Mouse (Mus musculus) inflammation-experienced regulatory T-cells, adult 6 months (primary cell): ENCODE measurements around the gene Ccdc73. TPM values are rescaled to one million over a fixed set of nuclear protein-coding genes. Genes with fewer than 3 reads are reported as not detected.

Experiments
- ATAC-seq: one replicate; pipeline ENCODE4 v1.8.0; 2017
- polyA plus RNA-seq, 3 experiments: library from polyadenylated mRNA; unstranded; fragments of 100-300 nt; shearing (Covaris generic); gene quantifications; one replicate each; pipeline ENCODE4 v1.2.1; 2017

The Ccdc73 gene
- polyA plus RNA-seq, 3 experiments from 2014 or later = 2.8 to 7.2 (median 3.0) TPM

- no peak for ATAC-seq
Observed at GRCm38 (mm10) chr2:105028806-105029205, 161.2 kb downstream of the Ccdc73 start.

DNA sequence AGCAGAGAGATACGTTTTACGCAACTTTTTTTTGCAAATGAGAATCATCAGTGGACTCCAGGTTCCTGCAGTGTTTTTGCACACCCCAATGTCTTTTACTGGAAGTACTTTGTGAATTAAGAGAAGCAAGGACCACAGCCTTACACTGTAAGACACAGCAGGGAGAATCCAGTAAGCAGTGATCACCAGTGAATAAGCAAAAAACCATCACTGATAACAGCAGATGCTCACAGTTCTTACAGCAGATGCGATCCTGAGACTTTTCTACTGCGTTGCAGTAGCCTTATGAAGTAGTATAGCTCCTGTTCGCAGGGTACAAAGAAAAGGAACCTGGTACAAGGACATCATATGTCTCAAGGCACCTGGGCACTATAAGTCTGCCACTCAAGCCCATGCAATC, 162.9 kb downstream of the Ccdc73 start:
- no peak for ATAC-seq

- no peak for ATAC-seq
Observed at GRCm38 (mm10) chr2:105034084-105034483, 166.5 kb downstream of the Ccdc73 start.

DNA sequence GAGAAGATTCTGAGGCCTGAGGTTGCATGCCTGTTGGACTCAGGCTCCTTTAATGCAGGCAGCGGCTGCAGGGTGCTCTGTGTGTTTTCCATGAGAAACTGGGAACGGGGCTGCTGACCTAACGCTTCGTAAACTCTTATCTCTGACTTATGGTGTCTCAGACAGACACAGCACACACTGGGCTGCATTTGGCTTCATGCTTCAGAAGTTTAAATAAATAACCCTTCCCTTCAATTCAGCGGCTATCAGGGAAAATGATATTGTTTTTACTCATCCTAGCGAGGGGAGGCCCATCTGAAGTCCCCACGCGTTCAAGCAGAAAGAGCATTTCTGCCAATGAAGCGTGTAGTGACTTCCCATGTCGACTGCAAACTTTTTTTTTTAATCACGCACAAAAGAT, 168.4 kb downstream of the Ccdc73 start:
- no peak for ATAC-seq

DNA sequence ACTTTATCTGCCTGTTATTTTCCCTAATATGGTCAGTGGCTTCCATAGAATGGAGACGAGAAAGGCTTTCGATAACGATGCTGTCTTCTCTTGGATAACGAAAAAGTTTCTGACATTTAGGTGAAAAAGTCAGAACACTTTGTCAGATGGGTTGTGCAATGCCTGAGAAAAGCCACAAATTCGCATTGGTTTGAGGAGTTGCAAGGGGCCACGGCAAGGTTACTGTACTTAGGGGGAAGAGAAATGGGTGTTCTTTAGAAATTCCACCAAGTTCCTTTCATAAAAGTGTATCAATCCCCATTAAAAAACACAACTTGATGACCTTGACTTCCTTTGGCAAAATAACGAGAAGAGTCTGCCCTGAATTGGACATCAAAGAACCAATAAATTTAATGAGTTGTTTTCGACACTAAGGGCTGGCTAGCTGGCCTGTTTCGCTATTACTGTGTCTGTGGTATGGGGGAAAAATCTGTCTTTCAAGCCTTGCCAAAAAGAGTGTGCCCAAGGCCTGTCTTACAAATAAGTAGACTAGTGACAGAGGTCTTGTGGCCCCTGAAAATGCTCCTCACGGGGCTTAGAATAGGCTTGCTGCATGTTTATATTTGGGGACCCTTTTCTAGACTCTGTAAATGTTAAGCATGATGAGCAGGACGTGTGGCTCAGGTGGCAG, 168.9 kb downstream of the Ccdc73 start:
- ATAC-seq = no peak

GRCm38 (mm10) chr2:105037956-105038569, 170.5 kb downstream of the Ccdc73 start:
- ATAC-seq = no peak

GRCm38 (mm10) chr2:105038879-105039278, 171.3 kb downstream of the Ccdc73 start:
- no peak for ATAC-seq

GRCm38 (mm10) chr2:105040859-105041258, 173.3 kb downstream of the Ccdc73 start:
- ATAC-seq = no peak

DNA sequence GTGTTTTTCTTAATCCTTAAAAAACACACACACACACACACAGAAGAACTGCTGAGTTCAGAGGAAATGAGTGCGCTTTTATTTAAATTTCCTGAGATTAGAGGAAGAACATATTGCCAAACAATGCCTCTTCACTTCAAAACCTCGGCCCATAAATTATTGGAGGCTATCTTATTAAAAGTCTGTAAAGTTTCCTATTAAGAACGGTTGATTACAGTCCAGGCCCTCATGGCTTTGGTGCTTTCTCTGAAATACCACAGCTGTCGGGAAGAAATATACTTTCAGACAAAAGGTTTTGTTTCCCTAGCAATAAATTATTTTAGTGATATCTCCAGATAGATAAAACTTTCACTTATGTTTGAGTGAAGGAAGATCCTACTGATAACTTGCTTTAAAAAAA, 175.5 kb downstream of the Ccdc73 start:
- ATAC-seq = no peak

DNA sequence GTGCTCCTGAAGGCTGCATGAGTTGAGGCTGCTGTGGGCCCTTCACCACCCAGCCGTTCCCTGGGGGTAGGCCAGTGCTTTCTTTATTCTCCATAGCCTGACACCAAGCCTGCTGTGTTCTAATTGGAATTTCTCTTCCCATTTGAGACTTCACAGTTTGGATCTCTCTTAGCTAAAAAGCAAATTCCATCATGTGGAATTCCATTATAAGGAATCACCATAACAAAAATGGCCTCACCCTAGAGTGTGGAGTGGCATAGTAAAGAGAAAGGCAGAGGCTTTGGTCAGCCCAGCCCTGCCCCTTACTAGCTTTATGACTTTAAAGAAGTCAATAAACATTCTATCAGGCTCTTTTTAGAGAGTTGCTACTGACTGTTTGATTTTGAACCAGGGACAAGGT, 180.7 kb downstream of the Ccdc73 start:
- ATAC-seq = no peak

- no peak for ATAC-seq
Observed at GRCm38 (mm10) chr2:105055529-105055928, 187.9 kb downstream of the Ccdc73 start.

GRCm38 (mm10) chr2:105058577-105059116, 191.0 kb downstream of the Ccdc73 start:
- no peak for ATAC-seq

DNA sequence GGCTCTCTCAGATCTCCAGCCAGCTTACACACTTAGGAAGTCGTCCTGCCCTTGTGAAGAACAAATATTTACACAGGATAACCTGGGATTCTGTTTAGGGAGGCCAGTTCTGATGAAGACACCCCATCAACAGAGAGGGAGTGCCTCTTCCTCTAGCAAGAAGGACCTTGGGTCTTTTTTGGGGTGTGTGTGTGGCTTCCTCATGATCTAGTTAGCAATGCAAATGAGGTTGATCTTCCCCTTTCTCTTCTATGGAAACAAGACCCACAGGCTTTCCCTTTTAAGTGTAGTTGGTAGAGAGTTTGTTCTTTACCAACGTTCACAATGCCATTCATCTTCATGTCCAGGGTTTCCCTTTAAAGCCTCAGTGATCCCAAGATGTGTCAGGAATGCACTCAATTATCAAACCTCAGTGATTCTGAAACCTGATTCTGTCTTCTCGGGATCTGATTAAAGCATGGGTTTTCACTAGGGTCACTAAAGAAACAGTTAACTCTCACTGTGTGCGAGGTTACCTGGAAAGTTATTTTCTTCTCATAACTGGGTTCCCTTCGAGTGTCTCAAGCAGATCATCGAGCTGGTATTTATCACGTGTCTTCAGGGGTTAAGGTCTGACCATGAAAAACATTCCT, 195.3 kb downstream of the Ccdc73 start:
- no peak for ATAC-seq

Other genes starting within 250 kb of the Ccdc73 start
- under 1 TPM in 2 of 3 experiments, not detected in 1; 0.13 to 0.82 TPM for gene Tcp11l1, start 155.6 kb upstream of the Ccdc73 start, polyA plus RNA-seq
- gene Pin1rt1, start 151.4 kb upstream of the Ccdc73 start, polyA plus RNA-seq = not detected
- not detected for gene Depdc7, start 124.9 kb upstream of the Ccdc73 start, polyA plus RNA-seq
- 1 to 10 TPM in 2 of 3 experiments, not detected in 1; 1.5 to 1.8 TPM for gene Qser1, start 51.0 kb upstream of the Ccdc73 start, polyA plus RNA-seq
- 1 to 10 TPM in 1 of 3 experiments, under 1 TPM in 2; 0.18 to 1.6 (median 0.46) TPM for gene Prrg4, start 17.9 kb upstream of the Ccdc73 start, polyA plus RNA-seq
- gene Eif3m, start 149.3 kb downstream of the Ccdc73 start, polyA plus RNA-seq = 100 to 1,000 TPM; 375 to 422 (median 377) TPM
- not detected for gene Gm11060, start 224.2 kb downstream of the Ccdc73 start, polyA plus RNA-seq